Mouse (Mus musculus) limb, embryonic 15.5 days (tissue): ENCODE data around the gene Washc4. TPM values are rescaled to one million over a fixed set of nuclear protein-coding genes. Genes with fewer than 3 reads are reported as not detected.

Experiments used
- ATAC-seq: fragments of 200-750 bp; cut with Nextera tagmentation; 2 replicates; pipeline ENCODE4 v1.8.0; 2017; ENCODE audit warnings: low read depth, moderate TSS enrichment; ENCODE audit not compliant: insufficient number of reproducible peaks, low FRiP score, low TSS enrichment
- H3K27ac ChIP-seq: fragments of 300-500 bp; sonication (generic); 2 replicates; pipeline ENCODE4 v1.5.1; 2015; ENCODE audit warnings: moderate library complexity, mild to moderate bottlenecking, inconsistent platforms
- H3K27me3 ChIP-seq: fragments of 300-500 bp; sonication (generic); 2 replicates; pipeline ENCODE4 v1.6.1; 2015; ENCODE audit warnings: inconsistent platforms
- H3K36me3 ChIP-seq: fragments of 300-500 bp; sonication (generic); 2 replicates; pipeline ENCODE4 v1.6.1; 2015; ENCODE audit warnings: inconsistent platforms
- H3K4me1 ChIP-seq: fragments of 300-500 bp; sonication (generic); 2 replicates; pipeline ENCODE4 v1.6.1; 2015; ENCODE audit warnings: inconsistent platforms
- H3K4me2 ChIP-seq: fragments of 300-500 bp; sonication (generic); 2 replicates; pipeline ENCODE4 v1.6.1; 2015; ENCODE audit warnings: mild to moderate bottlenecking, inconsistent platforms
- H3K4me3 ChIP-seq: fragments of 300-500 bp; sonication (generic); 2 replicates; pipeline ENCODE4 v1.5.1; 2015; ENCODE audit warnings: mild to moderate bottlenecking, inconsistent platforms
- H3K9ac ChIP-seq: fragments of 300-500 bp; sonication (generic); 2 replicates; pipeline ENCODE4 v1.6.1; 2015; ENCODE audit warnings: inconsistent platforms
- H3K9me3 ChIP-seq: fragments of 300-500 bp; sonication (generic); 2 replicates; pipeline ENCODE4 v1.6.1; 2016; ENCODE audit warnings: inconsistent platforms
- WGBS: fragments of 180-500 bp; shearing (Covaris S2); methylation state at CpG from one replicate; pipeline ENCODE4 v1.1.7; 2015; 5-methylcytosine and 5-hydroxymethylcytosine counted together
- polyA plus RNA-seq: library from polyadenylated mRNA; unstranded; fragments of >200 nt; fragmentation: Nextera tagmentation; extraction: Ambion mirVana; gene quantifications from 2 replicates; pipeline ENCODE4 v1.2.1, GENCODE M21; 2015

The Washc4 gene
- polyA plus RNA-seq, 1 experiment from 2014 or later: 41.1 TPM

DNA sequence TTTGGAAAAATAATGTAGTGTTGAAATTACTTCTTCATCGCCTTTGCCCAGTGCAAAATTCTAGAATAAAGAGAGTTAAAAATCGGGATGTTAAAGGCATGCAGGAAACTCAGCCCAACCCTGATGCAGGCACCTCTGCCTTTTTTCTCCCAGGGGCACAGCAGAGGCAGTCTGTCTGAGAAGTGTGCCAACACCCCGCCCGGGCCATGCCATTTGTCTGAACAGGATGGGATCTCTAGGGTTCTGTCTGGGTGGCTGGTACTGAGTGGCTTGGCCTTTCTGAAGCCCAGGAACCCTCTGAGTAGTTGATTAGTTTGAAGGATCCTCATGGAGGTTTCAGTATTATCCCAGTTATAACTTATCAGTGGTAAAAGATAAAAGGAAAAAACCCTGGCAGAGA lies 84.7 kb downstream of the Washc4 start:
- Histone ChIP-seq H3K4me1 (peaks cover 7% of the 10 kb centered on the region; the same call in 1 of the 2 replicates), H3K4me2 (no peak overlapping the region), H3K27me3 (no peaks in the 10 kb centered on the region), H3K27ac (no peak overlapping the region), H3K36me3 (peaks cover 51% of the 10 kb centered on the region), H3K4me3 (no peak overlapping the region), H3K9me3 (no peaks in the 10 kb centered on the region), H3K9ac (no peak overlapping the region)
- no peak for ATAC-seq
- 81% methylated on average over 4 of the region's 4 CpGs for WGBS

- no peak for ATAC-seq
- peaks cover 47% of the 10 kb centered on the region for H3K36me3 ChIP-seq
- WGBS: 78% methylated on average over 12 of the region's 12 CpGs
Measured at GRCm38 (mm10) chr10:83629190-83629781, 85.7 kb downstream of the Washc4 start.

GRCm38 (mm10) chr10:83629878-83630277 lies 86.3 kb downstream of the Washc4 start:
- ATAC-seq: no peak
- Histone ChIP-seq H3K27ac (no peak overlapping the region), H3K36me3 (peaks cover 43% of the 10 kb centered on the region), H3K4me2 (no peak overlapping the region), H3K27me3 (no peaks in the 10 kb centered on the region), H3K9me3 (no peaks in the 10 kb centered on the region), H3K4me1 (peaks cover 7% of the 10 kb centered on the region), H3K4me3 (no peak overlapping the region), H3K9ac (no peak overlapping the region)
- 95% methylated on average over 5 of the region's 5 CpGs for WGBS

More at GRCm38 (mm10) chr10:83629190-83629781, 85.7 kb downstream of the Washc4 start:
- H3K27me3 ChIP-seq: no peaks in the 10 kb centered on the region
- no peak overlapping the region for H3K4me3 ChIP-seq
- no peak overlapping the region for H3K4me2 ChIP-seq
- H3K4me1 ChIP-seq: peaks cover 7% of the 10 kb centered on the region
- no peak overlapping the region for H3K27ac ChIP-seq
- H3K9me3 ChIP-seq: no peaks in the 10 kb centered on the region
- no peak overlapping the region for H3K9ac ChIP-seq

DNA sequence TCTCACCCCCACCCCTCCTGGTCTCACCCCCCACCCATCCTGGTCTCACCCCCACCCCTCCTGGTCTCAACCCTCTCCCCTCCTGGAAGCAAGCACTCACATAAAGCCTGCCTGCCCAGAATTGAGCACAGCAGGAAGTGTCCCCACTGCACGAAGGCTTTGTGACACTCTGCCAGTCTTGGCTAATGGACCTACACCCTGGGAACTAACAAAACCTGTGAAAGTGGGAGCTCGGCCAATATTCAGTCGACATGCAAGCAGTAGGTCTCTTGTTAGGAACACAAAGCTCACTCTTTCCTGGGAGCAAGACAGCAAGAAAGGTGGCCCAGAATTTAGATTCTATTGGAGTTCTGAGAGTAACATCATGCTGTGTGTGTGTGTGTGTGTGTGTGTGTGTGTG lies 87.3 kb downstream of the Washc4 start:
- peaks cover 35% of the 10 kb centered on the region for H3K36me3 ChIP-seq
- H3K4me2 ChIP-seq: no peak overlapping the region
- no peak overlapping the region for H3K9ac ChIP-seq
- no peak overlapping the region for H3K4me3 ChIP-seq
- no peak for ATAC-seq
- WGBS: 61% methylated on average over 3 of the region's 3 CpGs
- no peaks in the 10 kb centered on the region for H3K9me3 ChIP-seq
- no peak overlapping the region for H3K27ac ChIP-seq
- H3K4me1 ChIP-seq: peaks cover 11% of the 10 kb centered on the region
- H3K27me3 ChIP-seq: no peaks in the 10 kb centered on the region

- ATAC-seq: no peak
- Histone ChIP-seq H3K4me1 (peaks cover 15% of the 10 kb centered on the region), H3K4me2 (no peak overlapping the region), H3K27me3 (no peaks in the 10 kb centered on the region), H3K9me3 (no peaks in the 10 kb centered on the region), H3K27ac (no peak overlapping the region), H3K9ac (no peak overlapping the region), H3K4me3 (no peak overlapping the region), H3K36me3 (peaks cover 28% of the 10 kb centered on the region)
- 87% methylated on average over 10 of the region's 10 CpGs for WGBS
Measured at GRCm38 (mm10) chr10:83631775-83632174, 88.2 kb downstream of the Washc4 start.

GRCm38 (mm10) chr10:83632806-83633374 lies 89.3 kb downstream of the Washc4 start:
- H3K9me3 ChIP-seq: no peaks in the 10 kb centered on the region
- peaks cover 18% of the 10 kb centered on the region; the same call in 1 of the 2 replicates for H3K36me3 ChIP-seq
- 71% methylated on average over 7 of the region's 7 CpGs for WGBS
- H3K27ac ChIP-seq: no peak overlapping the region
- H3K27me3 ChIP-seq: no peaks in the 10 kb centered on the region
- no peak for ATAC-seq
- H3K4me1 ChIP-seq: peaks cover 17% of the 10 kb centered on the region
- H3K9ac ChIP-seq: no peak overlapping the region
- no peak overlapping the region for H3K4me3 ChIP-seq
- H3K4me2 ChIP-seq: no peak overlapping the region

DNA sequence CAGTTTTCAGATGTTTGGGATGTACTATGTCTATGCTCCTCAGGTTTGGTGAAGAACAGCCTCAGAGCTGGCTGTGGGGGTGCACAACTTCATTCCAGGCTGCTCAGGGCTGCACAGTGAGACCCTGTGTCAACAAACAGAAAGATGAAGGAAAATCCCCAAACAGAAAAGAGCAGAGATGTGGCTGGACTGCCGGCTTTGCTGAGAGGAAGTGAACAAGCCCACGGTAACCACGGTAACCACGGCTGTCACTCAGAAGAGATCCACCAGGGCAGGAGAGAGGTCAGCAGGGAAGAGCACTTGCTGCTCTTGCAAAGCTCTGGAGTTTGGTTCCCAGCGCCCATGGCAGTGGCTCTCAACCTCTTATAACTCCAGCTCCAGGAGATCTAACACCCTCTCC lies 90.9 kb downstream of the Washc4 start:
- no peaks in the 10 kb centered on the region for H3K27me3 ChIP-seq
- no peaks in the 10 kb centered on the region for H3K9me3 ChIP-seq
- no peak overlapping the region for H3K4me3 ChIP-seq
- ATAC-seq: no peak
- H3K9ac ChIP-seq: no peak overlapping the region
- H3K36me3 ChIP-seq: peaks cover 13% of the 10 kb centered on the region; the same call in 1 of the 2 replicates
- H3K4me1 ChIP-seq: peaks cover 17% of the 10 kb centered on the region
- WGBS: 49% methylated on average over 5 of the region's 5 CpGs
- no peak overlapping the region for H3K4me2 ChIP-seq
- H3K27ac ChIP-seq: no peak overlapping the region

- Histone ChIP-seq H3K4me2 (no peak overlapping the region), H3K4me1 (peaks cover 17% of the 10 kb centered on the region), H3K36me3 (peaks cover 17% of the 10 kb centered on the region), H3K27me3 (no peaks in the 10 kb centered on the region), H3K9ac (no peak overlapping the region), H3K27ac (no peak overlapping the region), H3K4me3 (no peak overlapping the region), H3K9me3 (no peaks in the 10 kb centered on the region)
- ATAC-seq: no peak
- 73% methylated on average over 2 of the region's 2 CpGs for WGBS
Measured at GRCm38 (mm10) chr10:83636191-83636590, 92.6 kb downstream of the Washc4 start.

DNA sequence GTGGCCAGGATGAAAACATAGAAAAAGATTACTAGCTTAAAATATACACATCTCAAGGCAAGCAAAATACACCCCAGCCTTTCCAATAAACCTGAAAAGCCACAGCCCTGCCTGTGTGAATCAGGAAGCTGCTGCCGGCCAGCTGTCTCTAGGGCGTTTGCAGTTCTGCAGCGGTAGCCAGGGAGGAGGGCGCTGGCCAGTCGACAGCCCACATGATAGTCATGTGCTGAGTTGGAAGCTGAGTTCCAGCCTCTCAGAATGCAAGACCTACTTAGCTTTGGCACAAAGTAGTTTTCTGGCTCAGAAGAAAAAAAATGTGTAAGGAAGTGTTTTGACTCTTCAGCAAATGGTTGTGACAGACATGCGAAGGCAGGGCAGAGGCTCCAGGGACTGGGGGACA lies 93.7 kb downstream of the Washc4 start:
- WGBS: 25% methylated on average over 6 of the region's 6 CpGs
- Histone ChIP-seq H3K27me3 (no peaks in the 10 kb centered on the region), H3K4me2 (no peak overlapping the region), H3K36me3 (peaks cover 8% of the 10 kb centered on the region), H3K27ac (no peak overlapping the region), H3K9me3 (no peaks in the 10 kb centered on the region), H3K4me3 (no peak overlapping the region), H3K4me1 (peaks cover 17% of the 10 kb centered on the region), H3K9ac (no peak overlapping the region)
- no peak for ATAC-seq

- H3K36me3 ChIP-seq: peaks cover 8% of the 10 kb centered on the region
- no peaks in the 10 kb centered on the region for H3K9me3 ChIP-seq
- WGBS: 85% methylated on average over 10 of the region's 10 CpGs
- H3K4me1 ChIP-seq: peaks cover 13% of the 10 kb centered on the region; the same call in 1 of the 2 replicates
- H3K27ac ChIP-seq: no peak overlapping the region
- H3K4me2 ChIP-seq: no peak overlapping the region
- H3K9ac ChIP-seq: no peak overlapping the region
- no peaks in the 10 kb centered on the region for H3K27me3 ChIP-seq
- ATAC-seq: no peak
- no peak overlapping the region for H3K4me3 ChIP-seq
Measured at GRCm38 (mm10) chr10:83639881-83640386, 96.4 kb downstream of the Washc4 start.

GRCm38 (mm10) chr10:83641641-83642040 lies 98.1 kb downstream of the Washc4 start:
- 85% methylated on average over 3 of the region's 3 CpGs for WGBS

GRCm38 (mm10) chr10:83644167-83644566 lies 100.6 kb downstream of the Washc4 start:
- no peaks in the 10 kb centered on the region for H3K27me3 ChIP-seq
- no peak overlapping the region for H3K4me3 ChIP-seq
- no peak for ATAC-seq
- H3K4me1 ChIP-seq: peaks cover 12% of the 10 kb centered on the region
- H3K27ac ChIP-seq: no peak overlapping the region
- H3K9ac ChIP-seq: no peak overlapping the region
- H3K9me3 ChIP-seq: no peaks in the 10 kb centered on the region
- no peak overlapping the region for H3K4me2 ChIP-seq
- 85% methylated on average over 8 of the region's 8 CpGs for WGBS
- peaks cover 5% of the 10 kb centered on the region for H3K36me3 ChIP-seq

More at GRCm38 (mm10) chr10:83641641-83642040, 98.1 kb downstream of the Washc4 start:
- no peaks in the 10 kb centered on the region for H3K27me3 ChIP-seq
- H3K9me3 ChIP-seq: no peaks in the 10 kb centered on the region
- no peak overlapping the region for H3K4me3 ChIP-seq
- peaks cover 8% of the 10 kb centered on the region for H3K36me3 ChIP-seq
- no peak overlapping the region for H3K9ac ChIP-seq
- no peak overlapping the region for H3K27ac ChIP-seq
- 0 out of 2 replicates have a peak, but pooled peaks cover 7% of the 10 kb centered on the region for H3K4me1 ChIP-seq
- ATAC-seq: no peak
- H3K4me2 ChIP-seq: no peak overlapping the region
